Mouse (Mus musculus): ENCODE results near the gene Sgo2b. TPM values are rescaled to one million over a fixed set of nuclear protein-coding genes. Genes with fewer than 3 reads are reported as not detected.

The Sgo2b gene
- total RNA-seq (2023) = not detected

GRCm38 (mm10) chr8:63951626-63952377 lies at the start of gene Sgo2b:
Gene Sgo2b (minus strand): TSS chr8:63952248.

All from CD4-positive naive resting alpha-beta T cell, adult 76 days (primary cell).